Mouse (Mus musculus) liver, postnatal 0 days (tissue): ENCODE measurements around the gene Gm49425.

ENCODE experiments used
- CTCF ChIP-seq: sonication (generic); IDR thresholded peaks from 2 replicates; pipeline ENCODE4 v1.5.1; 2016; ENCODE audit warnings: antibody characterized with exemption, low read depth
- EP300 ChIP-seq: IDR thresholded peaks from 2 replicates; pipeline ENCODE4 v1.6.1; 2016; ENCODE audit warnings: antibody characterized with exemption, low read depth, mild to moderate bottlenecking

- no peak for TF ChIP-seq EP300
- TF ChIP-seq CTCF: no peak
These were observed 19.2 kb upstream of the Gm49425 start for GRCm38 (mm10) chr15:101536054-101536850.
